Mouse (Mus musculus): ENCODE measurements at regions not wholly inside any gene's neighbourhood (a gene's known extent, or its start where the extent isn't known, plus 50 kb on each side); places are given as distances from the start of the nearest gene placed in this dataset.
A peak's percentile ranks its signal among the peaks of the same experiment; 100 is the strongest.

- no peak for DNase-seq (ENCODE audit: low spot score in 2 of 2)
These were observed 108.7 kb downstream of the 2410131K14Rik start for GRCm38 (mm10) chr5:118353689-118354088.

- no peak for DNase-seq (ENCODE audit: low spot score in 2 of 2)
These were observed 109.1 kb downstream of the 2410131K14Rik start for GRCm38 (mm10) chr5:118354127-118354526.

- no peak for DNase-seq (ENCODE audit: low spot score in 2 of 2)
These were observed 109.8 kb downstream of the 2410131K14Rik start for GRCm38 (mm10) chr5:118354871-118355270.

GRCm38 (mm10) chr5:118355287-118355686, 110.3 kb downstream of the 2410131K14Rik start:
- DNase-seq (ENCODE audit: low spot score in 2 of 2) = no peak

- DNase-seq (ENCODE audit: low spot score in 2 of 2) = no peak
These were observed 110.8 kb downstream of the 2410131K14Rik start for GRCm38 (mm10) chr5:118355691-118356337.

GRCm38 (mm10) chr5:118359646-118360373, 114.8 kb downstream of the 2410131K14Rik start:
- DNase-seq (ENCODE audit: low spot score in 2 of 2) = peak in 1 of 2 experiments; percentile 49

GRCm38 (mm10) chr5:118360374-118361064, 115.5 kb downstream of the 2410131K14Rik start:
- no peak for DNase-seq (ENCODE audit: low spot score in 2 of 2)

GRCm38 (mm10) chr5:118361133-118361852, 116.3 kb downstream of the 2410131K14Rik start:
- no peak for DNase-seq (ENCODE audit: low spot score in 2 of 2)

GRCm38 (mm10) chr5:118361853-118362406, 116.9 kb downstream of the 2410131K14Rik start:
- no peak for DNase-seq (ENCODE audit: low spot score in 2 of 2)

- no peak for DNase-seq (ENCODE audit: low spot score in 2 of 2)
These were observed 117.7 kb downstream of the 2410131K14Rik start for GRCm38 (mm10) chr5:118362738-118363137.

GRCm38 (mm10) chr5:118363154-118363553, 118.1 kb downstream of the 2410131K14Rik start:
- DNase-seq (ENCODE audit: low spot score in 2 of 2) = no peak

- DNase-seq (ENCODE audit: low spot score in 2 of 2) = no peak
These were observed 119.6 kb downstream of the 2410131K14Rik start for GRCm38 (mm10) chr5:118364646-118365045.

GRCm38 (mm10) chr5:118365196-118365595, 120.2 kb downstream of the 2410131K14Rik start:
- no peak for DNase-seq (ENCODE audit: low spot score in 2 of 2)

- no peak for DNase-seq (ENCODE audit: low spot score in 2 of 2)
These were observed 120.6 kb downstream of the 2410131K14Rik start for GRCm38 (mm10) chr5:118365651-118366050.

- no peak for DNase-seq (ENCODE audit: low spot score in 2 of 2)
These were observed 122.0 kb downstream of the 2410131K14Rik start for GRCm38 (mm10) chr5:118367047-118367446.

- no peak for DNase-seq (ENCODE audit: low spot score in 2 of 2)
These were observed 128.6 kb downstream of the 2410131K14Rik start for GRCm38 (mm10) chr5:118373581-118373981.

GRCm38 (mm10) chr5:118374968-118375367, 129.9 kb downstream of the 2410131K14Rik start:
- no peak for DNase-seq (ENCODE audit: low spot score in 2 of 2)

GRCm38 (mm10) chr5:118375916-118376315, 130.9 kb downstream of the 2410131K14Rik start:
- no peak for DNase-seq (ENCODE audit: low spot score in 2 of 2)

- no peak for DNase-seq (ENCODE audit: low spot score in 2 of 2)
These were observed 131.5 kb downstream of the 2410131K14Rik start for GRCm38 (mm10) chr5:118376478-118376877.

- no peak for DNase-seq (ENCODE audit: low spot score in 2 of 2)
These were observed 132.4 kb downstream of the 2410131K14Rik start for GRCm38 (mm10) chr5:118377402-118377848.

GRCm38 (mm10) chr5:118379245-118380051, 134.4 kb downstream of the 2410131K14Rik start:
- no peak for DNase-seq (ENCODE audit: low spot score in 2 of 2)

Measured in spleen, postnatal 10 days (tissue).